Mouse (Mus musculus) embryonic fibroblast, embryonic 13.5 days (primary cell): ENCODE data around the gene Dcun1d4.

Experiments
- CTCF ChIP-seq: IDR thresholded peaks from 2 replicates; pipeline ENCODE4 v1.5.1; 2011; ENCODE audit warnings: mild to moderate bottlenecking, control low read depth, low read length, moderate library complexity, borderline replicate concordance; ENCODE audit not compliant: insufficient read depth
- POLR2A ChIP-seq: IDR thresholded peaks from 2 replicates; pipeline ENCODE4 v1.6.1; 2011; ENCODE audit warnings: low read depth, mild to moderate bottlenecking, control low read depth, low read length, moderate library complexity

GRCm38 (mm10) chr5:73576708-73577107, 95.9 kb downstream of the Dcun1d4 start:
- TF ChIP-seq POLR2A (no peak), CTCF (no peak)
